Mouse (Mus musculus) hematopoietic stem cell, adult 5-6 weeks (primary cell): ENCODE data around the gene Pik3ca. TPM values are rescaled to one million over a fixed set of nuclear protein-coding genes. Genes with fewer than 3 reads are reported as not detected.
A peak's percentile ranks its signal among the peaks of the same experiment; 100 is the strongest.

Experiments used
- ATAC-seq, 2 experiments: fragments of 125-278 bp in 1 of 2; replicated peaks in 1 of 2; 2 replicates each; pipeline ENCODE4 v1.8.0; 2016 to 2017; ENCODE audit warnings: inconsistent platforms in 2 of 2, mild to moderate bottlenecking in 2 of 2, moderate number of reproducible peaks in 2 of 2, low read depth in 1 of 2, moderate TSS enrichment in 1 of 2; ENCODE audit not compliant: low FRiP score in 2 of 2, poor library complexity in 2 of 2, severe bottlenecking in 2 of 2, insufficient read depth in 1 of 2, low TSS enrichment in 1 of 2
- total RNA-seq: library from RNA; stranded (forward); fragments of 172-1452, 232-1000 nt; gene quantifications from 2 replicates; pipeline ENCODE4 v1.2.3, GENCODE M21; 2017

The Pik3ca gene
- total RNA-seq, 1 experiment from 2014 or later: 39.6 TPM

- ATAC-seq: no peak
These were observed 89.1 kb downstream of the Pik3ca start for GRCm38 (mm10) chr3:32486543-32486942.

GRCm38 (mm10) chr3:32488172-32488571, 90.7 kb downstream of the Pik3ca start:
- no peak for ATAC-seq

GRCm38 (mm10) chr3:32490076-32490927, 92.8 kb downstream of the Pik3ca start:
- no peak for ATAC-seq

- ATAC-seq: no peak
These were observed 93.5 kb downstream of the Pik3ca start for GRCm38 (mm10) chr3:32490928-32491315.

DNA sequence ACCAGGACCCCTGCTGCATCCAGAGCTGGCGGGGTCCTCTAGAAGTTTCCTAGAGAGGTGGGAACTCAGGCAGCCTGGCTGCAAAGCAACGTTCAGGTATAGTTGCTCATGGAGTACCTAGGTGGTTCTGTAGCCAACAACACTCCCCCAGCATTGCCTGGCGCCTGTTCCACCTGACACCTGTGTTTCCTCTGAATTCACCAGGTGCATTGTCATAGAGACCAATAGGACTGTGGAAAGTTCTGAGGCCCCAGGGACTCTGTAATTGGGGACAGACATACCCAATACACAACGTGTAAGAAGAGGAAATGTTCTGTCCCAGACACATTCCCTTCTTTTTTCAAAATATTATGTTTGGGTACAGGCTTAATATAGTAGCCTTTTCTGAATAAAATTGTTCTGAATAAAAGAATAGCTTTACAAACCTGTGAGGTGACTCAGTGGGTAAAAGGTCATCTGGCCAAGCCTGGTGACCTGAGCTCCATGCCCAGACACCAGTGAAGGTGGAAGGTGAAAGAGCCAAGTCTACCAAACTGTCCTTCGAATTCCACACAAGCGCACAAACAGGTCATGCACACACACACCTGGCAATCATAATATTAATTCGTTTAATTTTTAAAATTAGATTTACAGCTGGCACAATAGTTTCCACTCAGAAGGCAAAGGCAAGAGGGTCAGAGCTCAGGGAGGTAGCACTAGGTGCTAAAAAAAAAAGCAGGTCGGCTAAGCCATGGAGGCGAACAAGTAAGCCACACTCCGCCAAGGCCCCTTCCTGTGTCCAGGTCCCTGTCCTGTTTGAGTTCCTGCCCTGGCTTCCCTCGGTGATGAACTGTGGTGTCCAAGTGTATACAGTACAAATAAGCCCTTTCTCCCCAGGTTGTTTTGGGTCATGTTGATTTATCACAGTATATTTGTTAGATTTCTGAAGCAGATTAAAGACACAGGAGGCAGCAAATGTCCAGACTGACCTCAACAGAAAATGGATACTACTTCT, 94.9 kb downstream of the Pik3ca start, which contains the start of gene Kcnmb3:
TSS of gene Kcnmb3 (minus strand) at position 135 of the 994 bp plus-strand sequence.
- no peak for ATAC-seq

DNA sequence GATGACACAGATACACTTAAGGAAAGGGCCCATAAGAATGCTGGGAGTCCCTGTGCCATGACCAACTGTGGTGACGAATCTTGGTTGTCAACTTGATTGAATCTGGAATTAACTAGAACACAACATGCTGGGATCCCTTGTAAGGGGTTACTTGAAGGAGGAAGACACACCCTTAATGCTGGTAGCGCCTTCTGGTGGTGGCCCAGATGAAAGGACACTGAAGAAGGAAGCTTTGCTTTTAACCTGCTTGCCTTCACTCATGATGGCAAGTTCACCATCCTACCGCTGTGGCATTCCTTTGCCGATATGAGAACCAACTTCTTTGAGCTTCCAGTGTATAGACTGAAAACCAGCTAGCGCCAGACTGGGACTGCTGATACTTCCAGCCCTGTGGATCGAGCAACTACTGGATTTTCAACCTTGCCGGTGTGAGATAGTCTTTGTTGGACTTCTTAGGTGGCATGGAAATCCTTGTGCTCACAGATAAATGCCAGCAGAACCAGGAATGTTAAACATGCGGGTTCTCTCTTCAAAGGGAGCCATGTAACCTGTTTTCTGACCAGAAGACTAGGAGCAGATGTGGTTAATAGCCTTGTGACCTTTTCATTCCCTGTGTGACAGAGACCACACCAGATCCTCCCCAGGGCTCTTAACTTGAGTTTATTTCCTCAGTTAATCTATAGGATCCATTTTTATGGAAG, 97.1 kb downstream of the Pik3ca start:
- ATAC-seq: no peak; a peak in 1 of 4 replicates

GRCm38 (mm10) chr3:32495088-32495770, 97.8 kb downstream of the Pik3ca start:
- ATAC-seq: no peak

GRCm38 (mm10) chr3:32495856-32496710, 98.6 kb downstream of the Pik3ca start:
- ATAC-seq: no peak

DNA sequence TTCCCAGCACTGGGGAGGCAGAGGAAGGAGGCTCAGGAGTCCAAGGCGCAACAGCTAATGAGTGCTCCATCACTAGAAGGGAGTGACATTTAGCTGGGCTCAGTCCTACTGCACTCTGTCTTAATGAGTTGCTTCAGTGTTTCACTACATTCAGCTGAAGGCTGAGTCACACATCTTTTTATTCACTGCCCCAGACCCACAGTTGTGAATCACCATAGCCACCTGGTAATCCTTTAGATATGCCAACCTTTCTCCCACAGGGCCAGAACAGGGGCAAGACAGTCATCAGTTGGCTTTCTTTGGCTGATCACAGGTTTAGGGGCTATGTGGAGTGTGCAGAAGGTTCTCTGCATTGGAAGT, 99.2 kb downstream of the Pik3ca start:
- no peak for ATAC-seq

GRCm38 (mm10) chr3:32500346-32500745, 102.9 kb downstream of the Pik3ca start:
- ATAC-seq: no peak

DNA sequence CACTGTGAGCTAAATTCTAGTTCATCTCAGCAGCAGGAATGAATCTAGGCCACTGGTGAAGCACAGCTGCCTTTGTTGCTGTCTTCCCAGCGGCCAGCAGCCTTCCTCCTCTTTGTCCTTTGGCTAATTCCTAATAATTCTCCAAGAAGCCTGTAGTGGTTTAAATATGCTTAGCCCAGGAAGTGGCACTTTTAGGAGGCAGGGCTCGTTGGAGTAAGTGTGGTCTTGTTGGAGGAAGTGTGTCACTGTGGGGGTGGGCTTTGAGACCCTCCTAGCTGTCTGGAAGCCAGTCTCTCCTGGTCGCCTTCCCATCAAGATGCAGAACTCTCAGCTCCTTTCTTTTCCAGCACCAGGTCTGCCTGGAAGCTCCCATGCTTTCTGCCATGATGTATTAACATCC, 108.4 kb downstream of the Pik3ca start:
- no peak for ATAC-seq

DNA sequence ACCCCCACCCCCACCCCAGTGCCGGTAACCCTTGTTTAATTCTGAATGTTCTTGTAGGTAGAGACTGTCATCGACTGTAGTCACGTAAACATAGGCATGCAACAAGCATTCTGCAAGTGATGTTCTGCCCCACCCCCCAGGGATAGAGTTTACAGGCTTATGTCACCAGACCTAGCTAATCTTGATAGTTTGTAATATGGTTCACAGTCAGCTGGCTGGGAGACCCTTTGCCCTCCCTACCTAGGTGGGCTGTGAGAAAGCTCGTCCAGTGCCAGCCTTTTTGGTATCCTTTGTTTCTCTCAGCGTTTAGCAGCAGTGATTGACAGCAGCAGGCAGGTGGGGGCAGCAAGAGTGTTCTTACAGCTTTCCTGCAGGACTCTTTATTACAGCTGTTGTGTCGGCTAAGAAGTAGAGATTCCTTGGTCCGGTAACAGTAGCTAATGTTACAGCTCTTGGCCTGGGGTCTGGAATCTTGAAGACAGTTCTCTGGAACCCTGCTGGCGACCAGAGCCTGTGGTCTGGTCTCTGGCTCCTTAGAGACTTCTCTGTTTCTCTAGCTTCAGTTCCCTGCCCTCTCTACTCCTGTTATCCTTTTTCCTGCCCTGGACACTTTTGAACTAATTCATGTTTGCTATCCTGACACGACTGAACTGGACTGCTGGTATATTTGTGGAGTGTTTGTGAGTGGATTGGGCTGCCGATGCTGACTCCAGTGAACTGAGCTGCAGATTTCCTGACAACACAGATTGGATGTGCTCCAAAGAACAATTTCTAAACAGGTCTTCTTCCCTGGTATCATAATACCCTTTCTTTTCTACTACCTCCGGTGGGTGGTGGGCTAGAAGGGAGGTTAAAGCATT, 109.1 kb downstream of the Pik3ca start:
- ATAC-seq: no peak

DNA sequence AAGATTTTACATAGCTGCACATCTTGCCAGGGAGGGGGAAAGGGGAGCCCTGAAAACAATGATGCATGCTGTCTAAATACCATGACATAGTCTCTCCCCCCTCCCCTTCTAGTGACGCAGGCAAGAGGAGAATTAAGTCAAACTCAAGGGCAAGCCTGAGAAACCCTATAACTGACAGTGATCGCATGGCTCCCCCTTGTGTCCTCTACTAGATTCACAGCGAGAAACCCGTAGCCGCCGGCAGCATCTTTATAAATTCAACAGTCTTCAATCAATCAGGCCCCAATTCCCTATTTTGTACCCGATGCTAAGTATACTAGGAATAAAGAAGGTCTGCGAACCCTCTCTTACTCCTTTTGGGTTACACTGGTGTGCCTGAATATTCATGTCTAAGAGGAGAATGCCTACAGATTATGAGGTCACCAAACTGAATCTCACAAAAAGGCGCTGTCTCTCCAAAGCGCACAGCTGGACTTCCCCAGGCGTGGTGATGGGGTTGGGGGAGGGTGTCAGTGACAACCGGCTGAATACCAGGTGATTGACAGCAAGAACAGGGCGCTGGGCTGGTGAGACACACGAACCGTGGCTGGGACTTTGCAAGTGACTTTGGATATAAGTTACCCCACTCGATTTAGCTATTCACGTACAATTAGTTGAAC, 111.3 kb downstream of the Pik3ca start:
- peak; percentile 64 to 77 for ATAC-seq

DNA sequence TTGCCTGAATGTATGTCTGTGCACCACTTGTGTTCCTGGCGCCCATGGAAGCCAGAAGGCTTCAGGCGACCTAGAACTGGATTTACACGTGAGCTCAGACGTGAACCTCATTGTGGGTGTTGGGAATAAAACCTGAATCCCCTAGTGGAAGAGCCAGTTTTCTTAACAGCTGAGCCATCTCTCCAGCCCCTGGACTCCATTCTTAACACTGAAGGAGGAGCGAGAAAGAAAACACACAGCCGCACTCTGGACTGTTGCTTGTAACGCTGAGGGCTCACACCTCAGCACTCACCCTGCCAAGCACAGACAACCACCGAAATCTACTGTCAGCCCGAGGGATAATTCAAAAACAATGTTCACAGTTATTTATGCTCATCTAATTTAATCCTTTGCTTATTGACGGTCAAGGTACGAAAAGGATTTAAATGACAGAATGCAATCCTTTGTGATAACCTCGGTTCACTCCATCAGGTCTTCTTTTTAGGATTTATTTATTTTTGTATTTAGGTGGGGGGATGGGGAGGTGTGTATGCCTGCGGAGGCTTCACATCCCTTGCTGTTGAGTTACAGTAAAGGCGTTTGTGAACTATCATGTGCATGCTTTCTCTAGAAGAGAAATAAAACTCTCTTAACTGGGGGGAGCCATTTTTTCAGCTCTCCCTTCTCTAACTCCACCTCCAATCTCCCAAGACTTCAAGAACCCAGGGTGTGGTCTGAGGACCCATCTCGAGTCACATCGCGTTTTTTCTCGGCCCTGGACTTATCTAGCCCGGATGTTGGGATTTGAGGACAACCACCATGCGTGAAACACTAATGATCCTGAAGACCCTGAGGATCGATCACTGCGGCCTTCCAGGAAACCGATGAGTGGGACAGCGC, 112.3 kb downstream of the Pik3ca start, which contains the start of gene Zfp639:
TSS of gene Zfp639 (plus strand) at position 764 of the 879 bp plus-strand sequence.
- peak; percentile 14 to 16; a peak in 3 of 4 replicates for ATAC-seq
